Comparison of ENCODE assay signal across 8 mouse cellular contexts in genomic region chr6:31357286-31357685, GRCm38 (mm10). TPM values are rescaled to one million over a fixed set of nuclear protein-coding genes. Genes with fewer than 3 reads are reported as not detected.
DNase-seq lines count a peak whose midpoint lies in the region; ATAC-seq and TF ChIP-seq lines count a peak whose summit lies in the region.

No protein-coding gene starts in this region.

- no peaks in the 10 kb centered on the region for H3K27me3 ChIP-seq in hindbrain, embryonic 11.5 days (ENCODE audit: control insufficient read depth, insufficient read depth, low read length)
- no peaks in the 10 kb centered on the region for H3K27me3 ChIP-seq in lung, embryonic 14.5 days (ENCODE audit: insufficient read depth, low read length)

- H3K27ac ChIP-seq in brown adipose tissue, adult 24 weeks (replicated peaks; ENCODE audit: low read depth, low read length): 0 out of 2 replicates have a peak overlapping the region, but pooled peaks have one; percentile 4
- no peak overlapping the region for H3K27ac ChIP-seq in hindbrain, embryonic 11.5 days (ENCODE audit: low read depth, low read length)
- no peak overlapping the region for H3K27ac ChIP-seq in lung, embryonic 14.5 days (ENCODE audit: low read depth)

- no peaks in the 10 kb centered on the region for H3K36me3 ChIP-seq in hindbrain, embryonic 11.5 days (ENCODE audit: control insufficient read depth, insufficient read depth, low read length)
- no peaks in the 10 kb centered on the region for H3K36me3 ChIP-seq in lung, embryonic 14.5 days (ENCODE audit: insufficient read depth)

- H3K4me3 ChIP-seq in brown adipose tissue, adult 24 weeks (ENCODE audit: insufficient read depth, low read depth, low read length): no peak overlapping the region
- H3K4me3 ChIP-seq in hindbrain, embryonic 11.5 days (ENCODE audit: low read depth, low read length): no peak overlapping the region
- H3K4me3 ChIP-seq in lung, embryonic 14.5 days (ENCODE audit: low read depth, low read length): no peak overlapping the region

- H3K9ac ChIP-seq in hindbrain, embryonic 11.5 days (ENCODE audit: low read depth, low read length): no peak overlapping the region
- no peak overlapping the region for H3K9ac ChIP-seq in lung, embryonic 14.5 days

- no peaks in the 10 kb centered on the region for H3K9me3 ChIP-seq in hindbrain, embryonic 11.5 days (ENCODE audit: control insufficient read depth, low read length)
- no peaks in the 10 kb centered on the region for H3K9me3 ChIP-seq in lung, embryonic 14.5 days (ENCODE audit: low read depth, low read length)

- no peak; the same call in 1 of the 2 replicates for ATAC-seq in hindbrain, embryonic 11.5 days (ENCODE audit: low FRiP score)
- no peak; the same call in 1 of the 2 replicates for ATAC-seq in lung, embryonic 14.5 days (ENCODE audit: insufficient read depth)
- no peak for ATAC-seq in megakaryocyte progenitor cell, adult 5-6 weeks (replicated peaks; ENCODE audit: poor library complexity)

- H3K4me1 ChIP-seq in brown adipose tissue, adult 24 weeks (ENCODE audit: control insufficient read depth, insufficient read depth, insufficient read length, low read length): 0 out of 2 replicates have a peak, but pooled peaks cover 2% of the 10 kb centered on the region
- H3K4me1 ChIP-seq in hindbrain, embryonic 11.5 days (replicated peaks; ENCODE audit: control insufficient read depth, insufficient read depth, low read length): no peaks in the 10 kb centered on the region
- no peaks in the 10 kb centered on the region for H3K4me1 ChIP-seq in lung, embryonic 14.5 days (ENCODE audit: insufficient read depth)

- H3K4me2 ChIP-seq in hindbrain, embryonic 11.5 days (replicated peaks; ENCODE audit: low read depth, low read length): no peak overlapping the region
- H3K4me2 ChIP-seq in lung, embryonic 14.5 days: no peak overlapping the region

- DNase-seq in gastrocnemius, adult 18-20 months (ENCODE audit: low spot score): peak; percentile 71
- DNase-seq in gastrocnemius, postnatal 10 days: no peak
- DNase-seq in hindbrain, embryonic 11.5 days (ENCODE audit: low spot score): peak; percentile 42
- peak; percentile 60 for DNase-seq in lung, embryonic 14.5 days
- no peak for DNase-seq in ovary, postnatal 14 days (ENCODE audit: low spot score)
- DNase-seq in urinary bladder, adult 2 months (ENCODE audit: low spot score): no peak

- no peak for TF ChIP-seq CTCF in lung, embryonic 14.5 days (IDR thresholded peaks at IDR 0.05; ENCODE audit: low read depth)

- 57% methylated on average over 4 of the region's 4 CpGs for WGBS in hindbrain, embryonic 11.5 days
- WGBS in lung, embryonic 14.5 days: 40% methylated on average over 4 of the region's 4 CpGs

RNA-seq across cellular contexts. Expression of gene Mkln1, which starts 41.2 kb away (rescaled TPM):
- total RNA-seq in gastrocnemius, adult 18-20 months (2021): 100 to 1,000 TPM; 142 to 160 TPM
- total RNA-seq in gastrocnemius, postnatal 10 days (2021): 100 to 1,000 TPM; 104 to 118 TPM
- polyA plus RNA-seq in brown adipose tissue, adult 24 weeks (2012; ENCODE audit: insufficient read depth, insufficient read length, missing spikeins): 181 and 214 TPM in 2 replicates
- polyA plus RNA-seq in hindbrain, embryonic 11.5 days (2014; fragmentation: Nextera tagmentation; extraction: Ambion mirVana): 217 and 227 TPM in 2 replicates
- 179 and 184 TPM in 2 replicates for polyA plus RNA-seq in lung, embryonic 14.5 days (2014; fragmentation: Nextera tagmentation; extraction: Ambion mirVana)
- total RNA-seq in megakaryocyte progenitor cell, adult 5-6 weeks (2015): 131 and 135 TPM in 2 replicates
- 142 and 172 TPM in 2 replicates for total RNA-seq in megakaryocyte progenitor cell, adult 5-6 weeks (2017)
- polyA plus RNA-seq in urinary bladder, adult 2 months (2012; rRNA removed): 84.9 and 100.0 TPM in 2 replicates

Comparison
In these comparisons a context has a peak if more than half of its experiments do, and no peak if none do; other contexts are left out.
1. DNase-seq: peak in gastrocnemius, adult 18-20 months (single experiment), hindbrain, embryonic 11.5 days (single experiment) and lung, embryonic 14.5 days (single experiment); none in gastrocnemius, postnatal 10 days (single experiment), ovary, postnatal 14 days (single experiment) and urinary bladder, adult 2 months (single experiment).